Comparison of ENCODE assay signal across 12 mouse cellular contexts in the genomic region with DNA sequence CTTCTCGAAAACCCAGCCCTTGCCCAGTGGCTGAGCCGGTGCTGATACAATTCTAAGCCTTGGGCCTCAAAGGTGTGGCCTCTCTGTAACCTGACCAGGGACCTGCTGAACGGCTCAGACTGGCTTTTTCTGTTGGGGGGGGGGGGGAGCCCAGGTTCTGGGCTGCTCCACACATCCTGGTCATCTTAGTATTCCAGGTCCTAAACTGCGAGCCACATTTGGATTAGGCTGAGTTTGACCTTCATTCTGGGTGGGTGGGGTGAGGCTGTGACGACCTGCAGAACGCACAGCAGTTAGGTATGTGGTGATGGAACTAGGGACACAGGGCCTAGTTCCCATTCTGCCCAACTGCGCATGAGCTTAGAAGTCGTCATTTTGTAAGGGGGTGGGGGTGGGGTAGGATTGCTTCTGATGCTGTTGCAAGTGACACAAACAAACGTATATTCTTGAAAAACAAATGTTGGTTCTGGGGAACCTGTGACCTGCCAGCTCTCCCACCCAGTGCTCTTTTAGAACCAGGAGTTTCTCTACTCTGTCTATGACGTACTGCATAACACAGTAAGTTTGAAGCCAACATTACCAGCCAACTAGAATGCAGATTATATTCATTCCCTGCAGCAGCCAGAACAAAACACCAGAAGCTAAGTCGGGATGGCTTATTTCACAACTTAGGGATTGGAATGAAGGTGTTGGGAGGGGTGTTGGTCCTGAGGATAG. TPM values are rescaled to one million over a fixed set of nuclear protein-coding genes. Genes with fewer than 3 reads are reported as not detected.
DNase-seq lines count a peak whose midpoint lies in the region; ATAC-seq and TF ChIP-seq lines count a peak whose summit lies in the region.
"Had no signal": no experiment of that assay in that cellular context is flagged by ENCODE, and none has a peak within 500 bp of the region (broad histone marks: within the 10 kb centered on the region; RNA-seq: fewer than 3 reads in every experiment).

No protein-coding gene starts in this region.

- WGBS in heart, postnatal 0 days: 50% methylated on average over 11 of the region's 11 CpGs
- WGBS in heart, embryonic 10.5 days: 37% methylated on average over 11 of the region's 11 CpGs
- 34% methylated on average over 11 of the region's 11 CpGs for WGBS in intestine, embryonic 15.5 days

- H3K4me3 ChIP-seq in heart, postnatal 0 days (ENCODE audit: low read depth, low read length): no peak overlapping the region
- H3K4me3 ChIP-seq in heart, embryonic 10.5 days: no peak overlapping the region
- H3K4me3 ChIP-seq in intestine, embryonic 15.5 days (replicated peaks): no peak overlapping the region
- H3K4me3 ChIP-seq: erythroblast, embryonic 14.5 days; limb, embryonic 13.5 days; myocyte had no signal

- H3K9ac ChIP-seq in heart, postnatal 0 days (replicated peaks; ENCODE audit: low read depth, low read length): no peak overlapping the region
- H3K9ac ChIP-seq in intestine, embryonic 15.5 days: no peak overlapping the region
- H3K9ac ChIP-seq: limb, embryonic 13.5 days had no signal

- peak overlapping the region; percentile 64; the same call in 1 of the 2 replicates for H3K27ac ChIP-seq in heart, postnatal 0 days (ENCODE audit: low read depth)
- no peak overlapping the region for H3K27ac ChIP-seq in heart, embryonic 10.5 days
- H3K27ac ChIP-seq in intestine, embryonic 15.5 days: no peak overlapping the region
- H3K27ac ChIP-seq: limb, embryonic 13.5 days had no signal

- no peaks in the 10 kb centered on the region for H3K27me3 ChIP-seq in heart, postnatal 0 days (ENCODE audit: control insufficient read depth, insufficient read depth, low read length)
- H3K27me3 ChIP-seq in heart, embryonic 10.5 days (ENCODE audit: insufficient read depth, poor library complexity, severe bottlenecking): no peaks in the 10 kb centered on the region
- no peaks in the 10 kb centered on the region for H3K27me3 ChIP-seq in intestine, embryonic 15.5 days (replicated peaks)

- H3K9me3 ChIP-seq in heart, postnatal 0 days (replicated peaks; ENCODE audit: control insufficient read depth, low read length): no peaks in the 10 kb centered on the region
- no peaks in the 10 kb centered on the region for H3K9me3 ChIP-seq in heart, embryonic 10.5 days
- no peaks in the 10 kb centered on the region for H3K9me3 ChIP-seq in intestine, embryonic 15.5 days
- H3K9me3 ChIP-seq: limb, embryonic 13.5 days had no signal

- H3K4me2 ChIP-seq in heart, postnatal 0 days (ENCODE audit: low read depth, low read length): peak overlapping the region; percentile 25; the same call in 1 of the 2 replicates
- no peak overlapping the region for H3K4me2 ChIP-seq in intestine, embryonic 15.5 days (replicated peaks)
- H3K4me2 ChIP-seq: limb, embryonic 13.5 days had no signal

- H3K36me3 ChIP-seq in heart, postnatal 0 days (replicated peaks; ENCODE audit: control insufficient read depth, insufficient read depth, low read length): no peaks in the 10 kb centered on the region
- no peaks in the 10 kb centered on the region for H3K36me3 ChIP-seq in heart, embryonic 10.5 days
- H3K36me3 ChIP-seq in intestine, embryonic 15.5 days: no peaks in the 10 kb centered on the region
- H3K36me3 ChIP-seq: limb, embryonic 13.5 days had no signal

- no peak for TF ChIP-seq CTCF in heart, postnatal 0 days (IDR thresholded peaks at IDR 0.05; ENCODE audit: low read depth)

- TF ChIP-seq EP300 in heart, postnatal 0 days (IDR thresholded peaks at IDR 0.05; ENCODE audit: low read depth): no peak

- DNase-seq in heart, postnatal 0 days (ENCODE audit: low spot score): no peak
- no peak for DNase-seq in heart, embryonic 10.5 days (ENCODE audit: low spot score)
- peak; percentile 20 to 43 for DNase-seq in urinary bladder, adult 18-20 months (ENCODE audit: low spot score in 2 of 2)
- DNase-seq in urinary bladder, postnatal 4 days (ENCODE audit: low spot score in 2 of 2): no peak
- no peak for DNase-seq in adrenal gland, adult 2 months
- DNase-seq: adrenal gland, postnatal 10 days; cerebellum, adult 8-10 months had no signal

- 0 out of 2 replicates have a peak, but pooled peaks cover 8% of the 10 kb centered on the region for H3K4me1 ChIP-seq in heart, postnatal 0 days (ENCODE audit: control insufficient read depth, insufficient read depth)
- no peaks in the 10 kb centered on the region for H3K4me1 ChIP-seq in heart, embryonic 10.5 days
- peaks cover 8% of the 10 kb centered on the region; the same call in 1 of the 2 replicates for H3K4me1 ChIP-seq in intestine, embryonic 15.5 days (replicated peaks)

- ATAC-seq in heart, postnatal 0 days (ENCODE audit: insufficient read depth, low read depth): no peak
- peak; percentile 48; the same call in 1 of the 2 replicates for ATAC-seq in intestine, embryonic 15.5 days
- ATAC-seq in granulocyte monocyte progenitor cell, adult 5-6 weeks (replicated peaks; ENCODE audit: poor library complexity, severe bottlenecking): no peak

RNA-seq across cellular contexts. Expression of gene Morf4l1, which starts 9.7 kb away (rescaled TPM):
- 92.5 and 111 TPM in 2 replicates for total RNA-seq in heart, postnatal 0 days (2014; rRNA removed; ENCODE audit: low replicate concordance)
- polyA plus RNA-seq in heart, postnatal 0 days (2015; fragmentation: Nextera tagmentation; extraction: Ambion mirVana): 293 and 300 TPM in 2 replicates
- 430 and 475 TPM in 2 replicates for polyA plus RNA-seq in heart, embryonic 10.5 days (2016; fragmentation: Nextera tagmentation; extraction: Ambion mirVana)
- polyA plus RNA-seq in intestine, embryonic 15.5 days (2015; fragmentation: Nextera tagmentation; extraction: Ambion mirVana): 315 and 344 TPM in 2 replicates
- 100 to 1,000 TPM; 241 to 321 TPM for total RNA-seq in adrenal gland, adult 2 months (2021)
- polyA plus RNA-seq in adrenal gland, adult 2 months (2012; rRNA removed): 25.4 and 26.1 TPM in 2 replicates
- total RNA-seq in granulocyte monocyte progenitor cell, adult 5-6 weeks (2014; fragmentation: Nextera tagmentation): 319 and 364 TPM in 2 replicates
- 210 and 242 TPM in 2 replicates for total RNA-seq in granulocyte monocyte progenitor cell, adult 5-6 weeks (2017)

RNA-seq across cellular contexts. Expression of gene Adamts7, which starts 38.6 kb away (rescaled TPM):
- 12.8 and 34.4 TPM in 2 replicates for total RNA-seq in heart, postnatal 0 days (2014; rRNA removed; ENCODE audit: low replicate concordance)
- polyA plus RNA-seq in heart, postnatal 0 days (2015; fragmentation: Nextera tagmentation; extraction: Ambion mirVana): 7.6 and 8.3 TPM in 2 replicates
- 5.6 and 7.0 TPM in 2 replicates for polyA plus RNA-seq in heart, embryonic 10.5 days (2016; fragmentation: Nextera tagmentation; extraction: Ambion mirVana)
- polyA plus RNA-seq in intestine, embryonic 15.5 days (2015; fragmentation: Nextera tagmentation; extraction: Ambion mirVana): 13.6 and 14.1 TPM in 2 replicates
- total RNA-seq in adrenal gland, adult 2 months (2021): 1 to 10 TPM; 2.5 to 6.1 TPM
- 10.9 and 12.0 TPM in 2 replicates for polyA plus RNA-seq in adrenal gland, adult 2 months (2012; rRNA removed)
- 2.4 TPM in 1 of 2 replicates, not detected in the other for total RNA-seq in granulocyte monocyte progenitor cell, adult 5-6 weeks (2014; fragmentation: Nextera tagmentation)
- 0.21 TPM in 1 of 2 replicates, not detected in the other for total RNA-seq in granulocyte monocyte progenitor cell, adult 5-6 weeks (2017)

Comparison
In these comparisons a context has a peak if more than half of its experiments do, and no peak if none do; other contexts are left out.
1. DNase-seq: peak in urinary bladder, adult 18-20 months (2 of 2); none in heart, postnatal 0 days (single experiment), heart, embryonic 10.5 days (single experiment), urinary bladder, postnatal 4 days (0 of 2) and adrenal gland, adult 2 months (single experiment).
2. RNA of gene Morf4l1, which starts 9.7 kb away (polyA plus RNA-seq): 430 to 475 TPM in heart, embryonic 10.5 days, 315 to 344 TPM in intestine, embryonic 15.5 days and 293 to 300 TPM in heart, postnatal 0 days; 25.4 to 26.1 TPM in adrenal gland, adult 2 months; every median in the first group is over 10 times any median in the second.